Mouse (Mus musculus): ENCODE measurements around the gene Pde6h.

DNA sequence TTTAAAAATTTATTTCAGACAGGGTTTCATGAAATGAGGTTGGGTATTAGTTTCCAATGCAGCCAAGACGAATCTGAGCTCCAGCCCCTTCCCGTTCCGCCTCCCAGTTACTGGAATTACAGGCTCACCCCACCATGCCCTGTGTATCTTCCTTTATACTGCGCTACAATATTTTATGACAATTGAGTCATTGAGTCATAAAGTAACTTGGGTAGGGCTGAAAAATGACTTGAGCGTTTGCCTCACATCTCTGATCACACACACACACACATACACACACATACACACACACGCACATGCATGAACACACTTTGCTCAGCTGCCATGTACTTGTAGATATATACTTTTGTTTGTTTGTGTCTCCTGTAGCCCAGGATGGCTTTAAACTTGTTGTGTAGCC lies 9.4 kb upstream of the Pde6h start:
- TF ChIP-seq GATA1 (IDR thresholded peaks at IDR 0.05; ENCODE audit: low read length) (no peak), TAL1 (IDR thresholded peaks at IDR 0.05; ENCODE audit: low read length) (no peak)

Measured in erythroblast, embryonic 14.5 days (primary cell).